ENCODE assay signal across 15 mouse cellular contexts in genomic region chr14:121417594-121417993, GRCm38 (mm10). TPM values are rescaled to one million over a fixed set of nuclear protein-coding genes. Genes with fewer than 3 reads are reported as not detected.
DNase-seq lines count a peak whose midpoint lies in the region; ATAC-seq and TF ChIP-seq lines count a peak whose summit lies in the region.
"Had no signal": no experiment of that assay in that cellular context is flagged by ENCODE, and none has a peak within 500 bp of the region (broad histone marks: within the 10 kb centered on the region; RNA-seq: fewer than 3 reads in every experiment).

No protein-coding gene starts in this region.

- DNase-seq in ovary, postnatal 14 days (ENCODE audit: low spot score): peak; percentile 21
- DNase-seq in ovary, adult 18-20 months (ENCODE audit: low spot score): no peak
- DNase-seq in lung, postnatal 0 days (ENCODE audit: low spot score): peak; percentile 87
- DNase-seq in forebrain, postnatal 0 days: no peak
- no peak for DNase-seq in cerebellum, adult 9-10 months
- DNase-seq: cerebellum, postnatal 36 days had no signal

- no peak overlapping the region for H3K27ac ChIP-seq in intestine, postnatal 0 days (ENCODE audit: low read depth, low read length)
- no peak overlapping the region for H3K27ac ChIP-seq in intestine, embryonic 16.5 days (ENCODE audit: low read length)
- H3K27ac ChIP-seq in lung, postnatal 0 days (ENCODE audit: low read length): no peak overlapping the region
- no peak overlapping the region for H3K27ac ChIP-seq in forebrain, postnatal 0 days (ENCODE audit: low read depth, low read length)
- H3K27ac ChIP-seq: forebrain, embryonic 12.5 days; heart, embryonic 15.5 days; limb, embryonic 15.5 days; midbrain, embryonic 13.5 days; stomach, embryonic 15.5 days had no signal

- no peak overlapping the region for H3K9ac ChIP-seq in intestine, postnatal 0 days (ENCODE audit: low read depth, low read length)
- no peak overlapping the region for H3K9ac ChIP-seq in intestine, embryonic 16.5 days (ENCODE audit: low read depth, low read length)
- H3K9ac ChIP-seq in lung, postnatal 0 days (replicated peaks; ENCODE audit: low read depth): no peak overlapping the region
- H3K9ac ChIP-seq in forebrain, postnatal 0 days: no peak overlapping the region
- H3K9ac ChIP-seq: forebrain, embryonic 12.5 days; heart, embryonic 15.5 days; limb, embryonic 15.5 days; midbrain, embryonic 13.5 days; stomach, embryonic 15.5 days had no signal

- 65% methylated on average over 5 of the region's 5 CpGs for WGBS in intestine, postnatal 0 days
- WGBS in intestine, embryonic 16.5 days: 69% methylated on average over 5 of the region's 5 CpGs
- 62% methylated on average over 5 of the region's 5 CpGs for WGBS in lung, postnatal 0 days
- WGBS in forebrain, postnatal 0 days: 72% methylated on average over 5 of the region's 5 CpGs

- no peak for TF ChIP-seq CTCF in intestine, postnatal 0 days (IDR thresholded peaks at IDR 0.05; ENCODE audit: low read depth)
- TF ChIP-seq CTCF in lung, postnatal 0 days (IDR thresholded peaks at IDR 0.05): no peak
- no peak for TF ChIP-seq CTCF in forebrain, postnatal 0 days (IDR thresholded peaks at IDR 0.05; ENCODE audit: low read depth)

- no peaks in the 10 kb centered on the region for H3K36me3 ChIP-seq in intestine, postnatal 0 days (ENCODE audit: control insufficient read depth, insufficient read depth)
- no peaks in the 10 kb centered on the region for H3K36me3 ChIP-seq in intestine, embryonic 16.5 days (ENCODE audit: control insufficient read depth, insufficient read depth, low read length)
- no peaks in the 10 kb centered on the region for H3K36me3 ChIP-seq in lung, postnatal 0 days (ENCODE audit: insufficient read depth, low read length)
- no peaks in the 10 kb centered on the region for H3K36me3 ChIP-seq in forebrain, postnatal 0 days (ENCODE audit: insufficient read depth)
- H3K36me3 ChIP-seq: forebrain, embryonic 12.5 days; heart, embryonic 15.5 days; limb, embryonic 15.5 days; midbrain, embryonic 13.5 days; stomach, embryonic 15.5 days had no signal

- peak; percentile 50; the same call in 1 of the 2 replicates for TF ChIP-seq EP300 in lung, postnatal 0 days (IDR thresholded peaks at IDR 0.05)

- H3K4me3 ChIP-seq in intestine, postnatal 0 days (ENCODE audit: low read depth, low read length): no peak overlapping the region
- H3K4me3 ChIP-seq in intestine, embryonic 16.5 days (ENCODE audit: low read length): no peak overlapping the region
- H3K4me3 ChIP-seq in lung, postnatal 0 days (ENCODE audit: low read depth, low read length): no peak overlapping the region
- H3K4me3 ChIP-seq in forebrain, postnatal 0 days (ENCODE audit: low read depth, low read length): no peak overlapping the region
- H3K4me3 ChIP-seq: forebrain, embryonic 12.5 days; heart, embryonic 15.5 days; limb, embryonic 15.5 days; midbrain, embryonic 13.5 days; stomach, embryonic 15.5 days had no signal

- H3K4me2 ChIP-seq in intestine, postnatal 0 days (replicated peaks; ENCODE audit: low read depth): no peak overlapping the region
- no peak overlapping the region for H3K4me2 ChIP-seq in intestine, embryonic 16.5 days (ENCODE audit: low read depth, low read length)
- no peak overlapping the region for H3K4me2 ChIP-seq in lung, postnatal 0 days (replicated peaks; ENCODE audit: low read depth, low read length)
- H3K4me2 ChIP-seq in forebrain, postnatal 0 days (ENCODE audit: low read depth): no peak overlapping the region
- H3K4me2 ChIP-seq: forebrain, embryonic 12.5 days; heart, embryonic 15.5 days; limb, embryonic 15.5 days; midbrain, embryonic 13.5 days; stomach, embryonic 15.5 days had no signal

- H3K27me3 ChIP-seq in intestine, postnatal 0 days (replicated peaks; ENCODE audit: control insufficient read depth, insufficient read depth, low read length): no peaks in the 10 kb centered on the region
- no peaks in the 10 kb centered on the region for H3K27me3 ChIP-seq in intestine, embryonic 16.5 days (replicated peaks; ENCODE audit: control insufficient read depth, insufficient read depth, low read length)
- no peaks in the 10 kb centered on the region for H3K27me3 ChIP-seq in lung, postnatal 0 days (replicated peaks; ENCODE audit: insufficient read depth, low read length)
- no peaks in the 10 kb centered on the region for H3K27me3 ChIP-seq in forebrain, postnatal 0 days (ENCODE audit: insufficient read depth, low read length)
- H3K27me3 ChIP-seq: forebrain, embryonic 12.5 days; heart, embryonic 15.5 days; limb, embryonic 15.5 days; midbrain, embryonic 13.5 days; stomach, embryonic 15.5 days had no signal

- H3K9me3 ChIP-seq in intestine, postnatal 0 days (ENCODE audit: control insufficient read depth): no peaks in the 10 kb centered on the region
- H3K9me3 ChIP-seq in intestine, embryonic 16.5 days (ENCODE audit: control insufficient read depth, low read length): no peaks in the 10 kb centered on the region
- H3K9me3 ChIP-seq in lung, postnatal 0 days (ENCODE audit: low read length): peaks cover 3% of the 10 kb centered on the region; the same call in 1 of the 2 replicates
- no peaks in the 10 kb centered on the region for H3K9me3 ChIP-seq in forebrain, postnatal 0 days (ENCODE audit: low read length)
- H3K9me3 ChIP-seq: heart, embryonic 15.5 days; limb, embryonic 15.5 days; midbrain, embryonic 13.5 days; stomach, embryonic 15.5 days had no signal

- H3K4me1 ChIP-seq in intestine, postnatal 0 days (replicated peaks; ENCODE audit: control insufficient read depth, insufficient read depth, low read length): peaks cover 5% of the 10 kb centered on the region; the same call in 1 of the 2 replicates
- peaks cover 4% of the 10 kb centered on the region; the same call in 1 of the 2 replicates for H3K4me1 ChIP-seq in intestine, embryonic 16.5 days (ENCODE audit: control insufficient read depth, insufficient read depth, low read length)
- peaks cover under 1% of the 10 kb centered on the region; the same call in 1 of the 2 replicates for H3K4me1 ChIP-seq in lung, postnatal 0 days (ENCODE audit: insufficient read depth, low read depth, low read length)
- H3K4me1 ChIP-seq in forebrain, postnatal 0 days (ENCODE audit: insufficient read depth): no peaks in the 10 kb centered on the region
- H3K4me1 ChIP-seq: forebrain, embryonic 12.5 days; midbrain, embryonic 13.5 days had no signal

- peak; percentile 28; the same call in 1 of the 2 replicates for ATAC-seq in intestine, postnatal 0 days
- ATAC-seq in intestine, embryonic 16.5 days: no peak
- peak; percentile 86 for ATAC-seq in lung, postnatal 0 days
- no peak for ATAC-seq in forebrain, postnatal 0 days
- ATAC-seq in cerebellum, adult (ENCODE audit: insufficient number of reproducible peaks, low FRiP score, low TSS enrichment): no peak
- ATAC-seq: inflammation-experienced regulatory T-cells, adult 6 months; midbrain, embryonic 13.5 days had no signal

RNA-seq across cellular contexts. Expression of gene Stk24, which starts 37.8 kb away (rescaled TPM):
- 39.2 and 40.7 TPM in 2 replicates for polyA plus RNA-seq in intestine, postnatal 0 days (2015; fragmentation: Nextera tagmentation; extraction: Ambion mirVana)
- polyA plus RNA-seq in intestine, embryonic 16.5 days (2015; fragmentation: Nextera tagmentation; extraction: Ambion mirVana): 27.3 and 39.7 TPM in 2 replicates
- 30.6 and 33.4 TPM in 2 replicates for polyA plus RNA-seq in lung, postnatal 0 days (2015; fragmentation: Nextera tagmentation; extraction: Ambion mirVana)
- total RNA-seq in forebrain, postnatal 0 days (2014; rRNA removed): 27.5 and 34.0 TPM in 2 replicates
- polyA plus RNA-seq in forebrain, postnatal 0 days (2015; fragmentation: Nextera tagmentation; extraction: Ambion mirVana): 13.2 and 15.3 TPM in 2 replicates

Comparison
In these comparisons a context has a peak if more than half of its experiments do, and no peak if none do; other contexts are left out.
1. ATAC-seq: peak in intestine, postnatal 0 days (single experiment) and lung, postnatal 0 days (single experiment); none in intestine, embryonic 16.5 days (single experiment), forebrain, postnatal 0 days (single experiment) and cerebellum, adult (single experiment).
2. DNase-seq: peak in ovary, postnatal 14 days (single experiment) and lung, postnatal 0 days (single experiment); none in ovary, adult 18-20 months (single experiment), forebrain, postnatal 0 days (single experiment) and cerebellum, adult 9-10 months (single experiment).